Mouse (Mus musculus) lung, embryonic 14.5 days (tissue): Measurements from ENCODE around the gene Plk5. TPM values are rescaled to one million over a fixed set of nuclear protein-coding genes. Genes with fewer than 3 reads are reported as not detected.

Experiments
- ATAC-seq: fragments of 200-750 bp; cut with Nextera tagmentation; 2 replicates; pipeline ENCODE4 v1.8.0; 2017; ENCODE audit warnings: mild to moderate bottlenecking, moderate TSS enrichment, moderate library complexity; ENCODE audit not compliant: insufficient read depth
- DNase-seq: peaks from one replicate; pipeline ENCODE4 v3.0.0-alpha.2; 2015
- H3K27ac ChIP-seq: fragments of 300-500 bp; sonication (generic); 2 replicates; pipeline ENCODE4 v1.5.1; 2014; ENCODE audit warnings: low read depth, mild to moderate bottlenecking, moderate library complexity
- H3K27me3 ChIP-seq: fragments of 300-500 bp; sonication (generic); 2 replicates; pipeline ENCODE4 v1.6.1; 2014; ENCODE audit warnings: low read length, control low read depth; ENCODE audit not compliant: insufficient read depth
- H3K36me3 ChIP-seq: fragments of 300-500 bp; sonication (generic); 2 replicates; pipeline ENCODE4 v1.6.1; 2014; ENCODE audit warnings: control low read depth; ENCODE audit not compliant: insufficient read depth
- H3K4me1 ChIP-seq: fragments of 300-500 bp; sonication (generic); 2 replicates; pipeline ENCODE4 v1.6.1; 2014; ENCODE audit warnings: antibody characterized with exemption, control low read depth; ENCODE audit not compliant: insufficient read depth
- H3K4me2 ChIP-seq: fragments of 300-500 bp; sonication (generic); 2 replicates; pipeline ENCODE4 v1.6.1; 2014; ENCODE audit warnings: mild to moderate bottlenecking
- H3K4me3 ChIP-seq: fragments of 300-500 bp; sonication (generic); 2 replicates; pipeline ENCODE4 v1.5.1; 2014; ENCODE audit warnings: low read depth, low read length
- H3K9ac ChIP-seq: fragments of 300-500 bp; sonication (generic); 2 replicates; pipeline ENCODE4 v1.6.1; 2014
- H3K9me3 ChIP-seq: fragments of 300-500 bp; sonication (generic); 2 replicates; pipeline ENCODE4 v1.6.1; 2016; ENCODE audit warnings: low read depth, low read length, control low read depth
- CTCF ChIP-seq: IDR thresholded peaks from 2 replicates; pipeline ENCODE4 v1.5.1; 2016; ENCODE audit warnings: antibody characterized with exemption, low read depth
- WGBS: fragments of 180-500 bp; shearing (Covaris S2); extraction: QIAGEN DNeasy Blood & Tissue Kit; methylation state at CpG from one replicate; pipeline ENCODE4 v1.1.7; 2014; 5-methylcytosine and 5-hydroxymethylcytosine counted together
- polyA plus RNA-seq: library from polyadenylated mRNA; unstranded; fragments of >200 nt; fragmentation: Nextera tagmentation; extraction: Ambion mirVana; gene quantifications from 2 replicates; pipeline ENCODE4 v1.2.1, GENCODE M21; 2014

Plk5 gene
- polyA plus RNA-seq, 1 experiment from 2014 or later: 0.61 TPM

GRCm38 (mm10) chr10:80316359-80316781, 39.9 kb upstream of the Plk5 start:
- Histone ChIP-seq H3K4me2 (no peak overlapping the region), H3K9me3 (no peaks in the 10 kb centered on the region), H3K4me1 (0 out of 2 replicates have a peak, but pooled peaks cover 3% of the 10 kb centered on the region), H3K36me3 (peaks cover 18% of the 10 kb centered on the region; the same call in 1 of the 2 replicates), H3K4me3 (no peak overlapping the region), H3K27ac (no peak overlapping the region), H3K9ac (no peak overlapping the region), H3K27me3 (peaks cover 59% of the 10 kb centered on the region)
- no peak for DNase-seq
- WGBS: 24% methylated on average over 11 of the region's 11 CpGs
- TF ChIP-seq CTCF: no peak
- ATAC-seq: peak; percentile 4; the same call in 1 of the 2 replicates

GRCm38 (mm10) chr10:80317011-80317410, 39.2 kb upstream of the Plk5 start:
- no peak overlapping the region for H3K27ac ChIP-seq
- H3K9ac ChIP-seq: no peak overlapping the region
- peaks cover 53% of the 10 kb centered on the region for H3K27me3 ChIP-seq
- H3K4me3 ChIP-seq: no peak overlapping the region
- peaks cover 18% of the 10 kb centered on the region; the same call in 1 of the 2 replicates for H3K36me3 ChIP-seq
- 0 out of 2 replicates have a peak, but pooled peaks cover 3% of the 10 kb centered on the region for H3K4me1 ChIP-seq
- no peak for TF ChIP-seq CTCF
- WGBS: 54% methylated on average over 10 of the region's 10 CpGs
- no peaks in the 10 kb centered on the region for H3K9me3 ChIP-seq
- H3K4me2 ChIP-seq: no peak overlapping the region
- DNase-seq: no peak
- no peak for ATAC-seq

- 0 out of 2 replicates have a peak, but pooled peaks cover 3% of the 10 kb centered on the region for H3K4me1 ChIP-seq
- ATAC-seq (peak; percentile 50), DNase-seq (peak; percentile 97)
- H3K27ac ChIP-seq: peak within 1 kb of the TSS; percentile 74
- no peak for TF ChIP-seq CTCF
- H3K9ac ChIP-seq: peak within 1 kb of the TSS; percentile 79
- peaks cover 18% of the 10 kb centered on the region; the same call in 1 of the 2 replicates for H3K36me3 ChIP-seq
- peaks cover 20% of the 10 kb centered on the region for H3K27me3 ChIP-seq
- no peaks in the 10 kb centered on the region for H3K9me3 ChIP-seq
- WGBS: under 1% methylated on average over 34 of the region's 34 CpGs
- H3K4me3 ChIP-seq: peak within 1 kb of the TSS; percentile 83
- H3K4me2 ChIP-seq: peak within 1 kb of the TSS; percentile 79
Observed at GRCm38 (mm10) chr10:80320340-80320760, 35.9 kb upstream of the Plk5 start, which contains the start of gene 2310011J03Rik. TSS of gene 2310011J03Rik (minus strand) at chr10:80320537.

GRCm38 (mm10) chr10:80321014-80321669, 35.1 kb upstream of the Plk5 start:
- Histone ChIP-seq H3K9me3 (no peaks in the 10 kb centered on the region), H3K27me3 (peaks cover 12% of the 10 kb centered on the region), H3K4me3 (no peak overlapping the region; the same call in 1 of the 2 replicates), H3K36me3 (peaks cover 18% of the 10 kb centered on the region; the same call in 1 of the 2 replicates), H3K27ac (no peak overlapping the region), H3K9ac (no peak overlapping the region), H3K4me1 (0 out of 2 replicates have a peak, but pooled peaks cover 3% of the 10 kb centered on the region), H3K4me2 (no peak overlapping the region; the same call in 1 of the 2 replicates)
- TF ChIP-seq CTCF: no peak
- 69% methylated on average over 6 of the region's 6 CpGs for WGBS
- DNase-seq (no peak), ATAC-seq (no peak)

GRCm38 (mm10) chr10:80321670-80322581, 34.3 kb upstream of the Plk5 start:
- 84% methylated on average over 21 of the region's 21 CpGs for WGBS
- peaks cover 6% of the 10 kb centered on the region; the same call in 1 of the 2 replicates for H3K27me3 ChIP-seq
- H3K4me3 ChIP-seq: peak overlapping the region; percentile 52; the same call in 1 of the 2 replicates
- H3K9ac ChIP-seq: peak overlapping the region; percentile 57; the same call in 1 of the 2 replicates
- ATAC-seq (no peak), DNase-seq (no peak)
- peaks cover 18% of the 10 kb centered on the region; the same call in 1 of the 2 replicates for H3K36me3 ChIP-seq
- 0 out of 2 replicates have a peak, but pooled peaks cover 3% of the 10 kb centered on the region for H3K4me1 ChIP-seq
- TF ChIP-seq CTCF: no peak
- H3K9me3 ChIP-seq: no peaks in the 10 kb centered on the region
- peak overlapping the region; percentile 98 for H3K4me2 ChIP-seq
- H3K27ac ChIP-seq: no peak overlapping the region

- TF ChIP-seq CTCF: peak; percentile 24; the same call in 1 of the 2 replicates
- peaks cover 13% of the 10 kb centered on the region; the same call in 1 of the 2 replicates for H3K36me3 ChIP-seq
- H3K4me1 ChIP-seq: 0 out of 2 replicates have a peak, but pooled peaks cover 3% of the 10 kb centered on the region
- DNase-seq (peak; percentile 61), ATAC-seq (peak; percentile 11)
- peak overlapping the region; percentile 57 for H3K9ac ChIP-seq
- peak overlapping the region; percentile 98 for H3K4me2 ChIP-seq
- 3% methylated on average over 28 of the region's 28 CpGs for WGBS
- H3K9me3 ChIP-seq: no peaks in the 10 kb centered on the region
- no peak overlapping the region for H3K27ac ChIP-seq
- no peaks in the 10 kb centered on the region for H3K27me3 ChIP-seq
- H3K4me3 ChIP-seq: peak overlapping the region; percentile 52
Observed at GRCm38 (mm10) chr10:80322811-80323211, 33.4 kb upstream of the Plk5 start.
